Mouse (Mus musculus) embryo, embryonic 11.5 days (tissue): ENCODE measurements around the gene Serpinb1a.

Source experiments
- DNase-seq: peaks from one replicate; pipeline ENCODE4 v3.0.0-alpha.2; 2012; ENCODE audit warnings: low read depth, low spot score

The Serpinb1a gene

DNA sequence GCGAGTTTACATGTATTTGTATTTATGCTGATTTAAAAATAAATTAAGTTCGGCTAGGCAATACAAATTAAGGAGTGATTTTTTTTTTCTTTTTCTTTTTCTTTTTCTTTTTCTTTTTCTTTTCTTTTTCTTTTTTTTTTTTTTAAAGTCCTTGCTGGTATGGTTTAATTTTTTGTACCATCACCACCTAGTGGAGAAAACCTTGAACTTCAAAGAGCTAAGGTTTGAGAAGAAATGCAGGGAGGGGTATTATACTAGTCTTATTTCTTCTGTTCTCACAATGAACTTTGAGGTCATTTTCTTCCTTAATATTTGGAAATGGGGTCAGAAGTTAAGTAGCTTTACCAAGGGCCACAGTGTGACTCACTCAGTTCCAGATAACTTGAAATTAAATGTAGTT is 51.9 kb downstream of the Serpinb1a start:
- DNase-seq: no peak

GRCm38 (mm10) chr13:32797085-32797484 is 53.9 kb downstream of the Serpinb1a start:
- no peak for DNase-seq

DNA sequence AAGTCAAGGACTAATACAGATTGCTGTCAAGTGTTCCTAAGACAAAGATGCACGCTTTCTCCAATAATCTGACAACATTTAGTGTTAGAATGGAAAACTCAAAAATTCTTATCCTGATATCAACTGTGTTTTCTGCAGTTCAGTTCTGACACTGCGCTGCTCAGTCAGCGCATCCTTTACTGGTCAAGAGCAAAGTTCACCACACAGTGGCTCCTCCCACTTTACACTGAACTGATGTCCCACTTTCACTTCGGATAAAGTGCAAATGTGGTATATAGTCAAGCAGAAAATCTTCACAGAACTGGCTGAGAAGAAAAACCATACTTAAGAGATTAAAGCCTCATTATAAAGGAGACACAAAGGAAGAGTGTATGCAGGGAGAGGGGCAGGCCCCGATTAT is 55.8 kb downstream of the Serpinb1a start:
- no peak for DNase-seq

- DNase-seq: no peak
Observed at GRCm38 (mm10) chr13:32794619-32795018, 56.4 kb downstream of the Serpinb1a start.
